12 mouse cellular contexts compared by ENCODE assay signal in genomic region chr4:152494360-152494879, GRCm38 (mm10). TPM values are rescaled to one million over a fixed set of nuclear protein-coding genes. Genes with fewer than 3 reads are reported as not detected.
DNase-seq lines count a peak whose midpoint lies in the region; ATAC-seq and TF ChIP-seq lines count a peak whose summit lies in the region.
"Had no signal": no experiment of that assay in that cellular context is flagged by ENCODE, and none has a peak within 500 bp of the region (broad histone marks: within the 10 kb centered on the region; RNA-seq: fewer than 3 reads in every experiment).

No protein-coding gene starts in this region.

- no peak overlapping the region for H3K4me2 ChIP-seq in kidney, embryonic 16.5 days (replicated peaks; ENCODE audit: low read depth, low read length)
- H3K4me2 ChIP-seq in midbrain, embryonic 15.5 days, result peak overlapping the region; percentile 8
- H3K4me2 ChIP-seq: liver, embryonic 12.5 days had no signal

- WGBS in kidney, adult 2 months, result 48% methylated on average over 20 of the region's 20 CpGs
- WGBS in kidney, embryonic 16.5 days, result 42% methylated on average over 20 of the region's 20 CpGs
- 26% methylated on average over 20 of the region's 20 CpGs for WGBS in midbrain, embryonic 15.5 days

- H3K36me3 ChIP-seq in kidney, adult 2 months (ENCODE audit: control insufficient read depth, insufficient read depth, low read length), result no peaks in the 10 kb centered on the region
- H3K36me3 ChIP-seq in kidney, embryonic 16.5 days (ENCODE audit: insufficient read depth, low read length), result peaks cover 19% of the 10 kb centered on the region
- H3K36me3 ChIP-seq in midbrain, embryonic 15.5 days (replicated peaks), result peaks cover 5% of the 10 kb centered on the region; the same call in 1 of the 2 replicates
- H3K36me3 ChIP-seq: liver, embryonic 12.5 days had no signal

- ATAC-seq in kidney, embryonic 16.5 days (ENCODE audit: low FRiP score, low TSS enrichment), result no peak
- peak; percentile 46; the same call in 1 of the 2 replicates for ATAC-seq in midbrain, embryonic 15.5 days (replicated peaks)
- ATAC-seq: liver, embryonic 12.5 days had no signal

- no peak overlapping the region for H3K27ac ChIP-seq in kidney, adult 2 months (ENCODE audit: insufficient read depth, low read depth, low read length)
- no peak overlapping the region for H3K27ac ChIP-seq in kidney, embryonic 16.5 days (ENCODE audit: low read length)
- H3K27ac ChIP-seq in midbrain, embryonic 15.5 days, result peak overlapping the region; percentile 63
- H3K27ac ChIP-seq: liver, embryonic 12.5 days; macrophage had no signal

- peak; percentile 63 to 88 for DNase-seq in adrenal gland, adult (ENCODE audit: inconsistent age in 2 of 2, low spot score in 1 of 2)
- DNase-seq in adrenal gland, postnatal 4 days (ENCODE audit: low spot score in 2 of 2), result no peak
- DNase-seq in kidney, adult 2 months, result peak; percentile 54
- peak; percentile 66 to 68 for DNase-seq in cerebellum, adult 18-20 months
- no peak for DNase-seq in left cerebral cortex, adult 11 months (ENCODE audit: low spot score)
- DNase-seq in Muller cell, postnatal 12 days (ENCODE audit: inconsistent ontology term), result no peak
- DNase-seq: embryo, embryonic 11 days; heart, adult 18-20 months had no signal

- no peak for TF ChIP-seq POLR2A in kidney, adult 2 months (IDR thresholded peaks at IDR 0.05; ENCODE audit: low read depth, low read length)

- H3K4me1 ChIP-seq in kidney, adult 2 months (ENCODE audit: control insufficient read depth, insufficient read depth, low read length), result no peaks in the 10 kb centered on the region
- H3K4me1 ChIP-seq in kidney, embryonic 16.5 days (ENCODE audit: insufficient read depth, low read length), result no peaks in the 10 kb centered on the region
- peaks cover 29% of the 10 kb centered on the region for H3K4me1 ChIP-seq in midbrain, embryonic 15.5 days
- H3K4me1 ChIP-seq: liver, embryonic 12.5 days had no signal

- H3K9ac ChIP-seq in kidney, embryonic 16.5 days (replicated peaks; ENCODE audit: low read length), result no peak overlapping the region
- no peak overlapping the region for H3K9ac ChIP-seq in midbrain, embryonic 15.5 days
- H3K9ac ChIP-seq: liver, embryonic 12.5 days had no signal

- TF ChIP-seq CTCF in kidney, adult 2 months (conservative IDR thresholded peaks at IDR 0.05; ENCODE audit: insufficient read depth, insufficient read length, low read depth, low read length), result no peak

- peaks cover 7% of the 10 kb centered on the region for H3K9me3 ChIP-seq in kidney, embryonic 16.5 days (ENCODE audit: low read length)
- no peaks in the 10 kb centered on the region for H3K9me3 ChIP-seq in midbrain, embryonic 15.5 days

- H3K4me3 ChIP-seq in kidney, adult 2 months (ENCODE audit: insufficient read depth, low read depth, low read length), result no peak overlapping the region
- no peak overlapping the region for H3K4me3 ChIP-seq in kidney, embryonic 16.5 days (ENCODE audit: low read length)
- no peak overlapping the region for H3K4me3 ChIP-seq in midbrain, embryonic 15.5 days
- H3K4me3 ChIP-seq: liver, embryonic 12.5 days had no signal

- H3K27me3 ChIP-seq in kidney, adult 2 months (replicated peaks; ENCODE audit: control insufficient read depth, insufficient read depth, low read length), result no peaks in the 10 kb centered on the region
- H3K27me3 ChIP-seq in kidney, embryonic 16.5 days (ENCODE audit: insufficient read depth, low read length), result no peaks in the 10 kb centered on the region; the same call in 1 of the 2 replicates
- no peaks in the 10 kb centered on the region for H3K27me3 ChIP-seq in midbrain, embryonic 15.5 days (replicated peaks)

RNA-seq across cellular contexts. Expression of gene Kcnab2, which starts 16.7 kb away (rescaled TPM):
- total RNA-seq in adrenal gland, postnatal 4 days (2021), result 10 to 100 TPM; 10.1 to 10.4 TPM
- polyA plus RNA-seq in kidney, adult 2 months (2012; rRNA removed), result 4.6 and 6.1 TPM in 2 replicates
- polyA plus RNA-seq in kidney, embryonic 16.5 days (2015; fragmentation: Nextera tagmentation; extraction: Ambion mirVana), result 5.9 and 6.6 TPM in 2 replicates
- polyA plus RNA-seq in midbrain, embryonic 15.5 days (2015; fragmentation: Nextera tagmentation; extraction: Ambion mirVana), result 26.1 and 27.8 TPM in 2 replicates

RNA-seq across cellular contexts. Expression of gene Nphp4, which starts 17.9 kb away (rescaled TPM):
- total RNA-seq in adrenal gland, postnatal 4 days (2021), result 1 to 10 TPM; 4.5 to 6.5 TPM
- 2.2 and 2.4 TPM in 2 replicates for polyA plus RNA-seq in kidney, adult 2 months (2012; rRNA removed)
- 5.0 and 5.2 TPM in 2 replicates for polyA plus RNA-seq in kidney, embryonic 16.5 days (2015; fragmentation: Nextera tagmentation; extraction: Ambion mirVana)
- 6.2 and 6.3 TPM in 2 replicates for polyA plus RNA-seq in midbrain, embryonic 15.5 days (2015; fragmentation: Nextera tagmentation; extraction: Ambion mirVana)

Comparison
In these comparisons a context has a peak if more than half of its experiments do, and no peak if none do; other contexts are left out.
1. DNase-seq: peak in adrenal gland, adult (2 of 2), kidney, adult 2 months (single experiment) and cerebellum, adult 18-20 months (2 of 2); none in adrenal gland, postnatal 4 days (0 of 2), left cerebral cortex, adult 11 months (single experiment) and Muller cell, postnatal 12 days (single experiment).